Mouse (Mus musculus): ENCODE results near the gene Sh3kbp1. TPM values are rescaled to one million over a fixed set of nuclear protein-coding genes. Genes with fewer than 3 reads are reported as not detected.
A peak's percentile ranks its signal among the peaks of the same experiment; 100 is the strongest.
"Not testable (repeated sequence)": the region's sequence is repeated elsewhere in the genome, so short reads cannot be mapped to it uniquely, and the experiment has no call there.

Sh3kbp1 gene
- polyA plus RNA-seq (2015; fragmentation: Nextera tagmentation; extraction: Ambion mirVana), result 85.3 and 87.8 TPM in 2 replicates

DNA sequence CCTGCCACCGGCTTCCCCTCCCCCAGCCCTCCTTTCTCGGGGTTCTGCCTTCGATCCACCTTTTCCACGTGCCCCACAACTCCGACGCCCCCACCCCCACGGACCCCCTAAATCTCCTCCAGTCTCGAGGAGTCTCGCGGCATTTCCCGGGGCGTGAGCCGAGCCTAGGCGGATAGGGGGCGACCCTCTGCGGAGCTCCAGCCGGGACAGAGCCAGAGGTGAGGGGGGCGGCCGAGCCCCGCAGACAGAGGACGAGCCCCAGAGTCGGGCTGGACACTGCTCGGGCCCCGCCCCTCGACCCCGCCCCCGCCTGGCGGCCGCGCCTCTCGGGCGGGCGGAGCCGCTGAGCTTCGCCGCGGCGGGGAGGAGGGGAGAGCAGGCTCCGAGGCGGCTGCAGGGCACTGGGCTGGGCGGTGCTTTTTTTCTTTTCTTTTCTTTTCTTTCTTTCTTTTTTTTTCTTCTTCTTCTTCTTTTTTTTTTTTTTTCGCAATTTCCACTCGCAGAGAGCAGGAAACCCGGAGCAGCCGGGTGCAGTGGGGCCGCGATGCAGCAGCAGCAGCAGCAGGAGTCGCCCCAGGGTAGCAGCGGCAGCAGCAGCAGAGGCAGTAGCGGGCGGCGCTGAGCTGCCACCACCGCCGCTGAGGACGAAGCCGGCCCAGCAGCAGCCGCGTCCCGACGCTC lies at the start of gene Sh3kbp1:
Sh3kbp1 (plus strand) TSS at position 366 of the 681 bp plus-strand sequence.
- Histone ChIP-seq H3K4me2 (peak within 1 kb of the TSS; percentile 78), H3K27me3 (replicated peaks) (no peaks in the 10 kb centered on the region), H3K9ac (peak within 1 kb of the TSS; percentile 84), H3K9me3 (no peaks in the 10 kb centered on the region), H3K4me3 (peak within 1 kb of the TSS; percentile 68), H3K27ac (replicated peaks) (peak within 1 kb of the TSS; percentile 63), H3K4me1 (peaks cover 10% of the 10 kb centered on the region; the same call in 1 of the 2 replicates), H3K36me3 (no peaks in the 10 kb centered on the region)
- peak; percentile 67 for ATAC-seq (ENCODE audit: extremely low read depth, insufficient number of reproducible peaks, low FRiP score, low TSS enrichment)
- 8% methylated on average over 48 of the region's 60 CpGs for WGBS

DNA sequence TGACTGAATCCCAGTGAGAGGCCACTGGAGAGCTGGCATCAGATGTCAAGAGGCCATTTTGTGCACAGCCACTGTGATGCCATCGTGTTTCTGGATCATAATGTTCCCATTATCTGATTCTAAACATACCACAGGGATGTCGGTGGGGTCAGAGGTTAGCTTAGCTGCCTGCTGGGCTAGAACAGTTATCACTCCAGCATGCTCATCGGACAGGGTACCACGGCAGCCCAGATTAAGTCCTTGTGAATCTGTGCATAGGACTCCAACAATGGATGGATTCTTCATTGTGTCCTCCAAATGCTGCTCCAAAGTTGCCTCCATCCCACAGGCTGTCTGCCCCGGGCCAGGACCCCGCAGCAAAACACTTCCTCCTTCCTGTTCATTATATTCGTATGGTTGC lies 42.3 kb upstream of the Sh3kbp1 start:
- H3K4me3 ChIP-seq; H3K9me3 ChIP-seq; H3K4me1 ChIP-seq; H3K27ac ChIP-seq (replicated peaks); H3K4me2 ChIP-seq; H3K27me3 ChIP-seq (replicated peaks); ATAC-seq (ENCODE audit: extremely low read depth, insufficient number of reproducible peaks, low FRiP score, low TSS enrichment); H3K9ac ChIP-seq; H3K36me3 ChIP-seq: not testable (repeated sequence)
- WGBS, result 83% methylated on average over 7 of the region's 7 CpGs

DNA sequence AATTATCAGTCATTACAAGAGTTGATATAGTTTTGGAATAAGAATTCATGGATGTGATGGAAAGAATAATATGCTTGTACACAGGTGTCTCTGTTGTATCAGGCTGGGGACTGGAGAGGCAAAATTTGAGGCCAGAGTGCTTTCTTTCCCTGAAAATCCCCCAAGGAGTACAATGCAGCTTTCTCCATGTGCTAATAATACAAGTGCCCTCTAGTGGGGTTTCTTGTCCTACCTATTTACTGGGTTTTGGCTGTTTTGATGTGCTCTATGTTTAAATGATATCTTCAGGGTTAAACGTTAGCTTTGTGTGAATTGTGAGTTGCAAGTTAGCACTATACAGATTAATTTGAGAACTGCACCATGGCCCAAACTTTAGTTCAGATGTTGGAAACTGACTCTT lies 35.4 kb upstream of the Sh3kbp1 start:
- H3K4me2 ChIP-seq, result no peak overlapping the region
- H3K9me3 ChIP-seq, result no peaks in the 10 kb centered on the region
- H3K27me3 ChIP-seq (replicated peaks), result no peaks in the 10 kb centered on the region
- ATAC-seq (ENCODE audit: extremely low read depth, insufficient number of reproducible peaks, low FRiP score, low TSS enrichment), result no peak
- no peak overlapping the region for H3K4me3 ChIP-seq
- H3K4me1 ChIP-seq, result no peaks in the 10 kb centered on the region
- H3K36me3 ChIP-seq, result no peaks in the 10 kb centered on the region; the same call in 1 of the 2 replicates
- WGBS, result 69% methylated on average over 1 of the region's 1 CpGs
- H3K9ac ChIP-seq, result no peak overlapping the region
- no peak overlapping the region for H3K27ac ChIP-seq (replicated peaks)

DNA sequence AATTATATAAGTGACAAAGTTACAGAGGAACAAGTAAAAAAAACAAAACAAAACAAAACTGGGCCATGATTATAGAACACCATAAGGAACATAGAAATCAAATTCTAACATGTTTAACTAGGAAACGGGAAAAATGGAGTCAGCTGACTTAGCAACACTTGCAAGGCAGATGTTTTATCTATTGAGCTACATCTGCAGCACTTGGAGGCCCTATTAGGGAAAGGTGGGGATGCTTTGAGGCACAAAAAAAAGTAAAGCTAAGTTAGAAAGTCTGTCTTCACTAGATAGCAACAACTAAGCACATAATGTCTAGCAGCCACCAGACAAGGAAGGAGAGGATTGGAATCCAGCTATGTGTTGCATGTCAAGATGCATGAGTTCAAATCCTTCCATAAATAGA lies 29.6 kb upstream of the Sh3kbp1 start:
- H3K4me2 ChIP-seq, result no peak overlapping the region
- no peaks in the 10 kb centered on the region for H3K4me1 ChIP-seq
- ATAC-seq (ENCODE audit: extremely low read depth, insufficient number of reproducible peaks, low FRiP score, low TSS enrichment), result no peak
- H3K9ac ChIP-seq, result no peak overlapping the region
- no peaks in the 10 kb centered on the region for H3K36me3 ChIP-seq
- WGBS, result 50% methylated on average over 1 of the region's 1 CpGs
- no peaks in the 10 kb centered on the region for H3K9me3 ChIP-seq
- no peaks in the 10 kb centered on the region for H3K27me3 ChIP-seq (replicated peaks)
- H3K27ac ChIP-seq (replicated peaks), result no peak overlapping the region
- H3K4me3 ChIP-seq, result no peak overlapping the region

DNA sequence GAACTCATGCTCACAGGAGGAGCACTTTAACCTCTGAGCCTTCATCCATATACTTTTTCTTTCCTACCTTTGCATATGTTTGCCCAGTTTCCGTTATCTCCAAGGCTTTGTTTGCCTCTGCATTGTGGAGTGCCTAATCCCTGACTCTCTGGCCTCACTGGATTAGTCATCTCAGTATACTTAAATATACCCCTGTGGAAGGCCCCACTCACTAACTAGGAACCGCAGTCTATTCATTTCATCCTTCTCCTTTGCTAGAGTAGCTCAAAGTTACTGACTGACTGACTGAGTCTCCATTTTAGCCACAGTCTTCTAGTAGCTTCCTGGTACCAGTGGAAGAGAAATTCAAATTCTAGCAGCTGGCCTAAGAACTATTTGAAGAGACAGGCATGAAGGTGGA lies 22.2 kb upstream of the Sh3kbp1 start:
- Histone ChIP-seq H3K27ac (replicated peaks) (no peak overlapping the region), H3K9ac (no peak overlapping the region), H3K4me2 (no peak overlapping the region), H3K36me3 (no peaks in the 10 kb centered on the region), H3K9me3 (no peaks in the 10 kb centered on the region), H3K4me3 (no peak overlapping the region), H3K27me3 (replicated peaks) (no peaks in the 10 kb centered on the region), H3K4me1 (no peaks in the 10 kb centered on the region)
- no peak for ATAC-seq (ENCODE audit: extremely low read depth, insufficient number of reproducible peaks, low FRiP score, low TSS enrichment)
- 72% methylated on average over 2 of the region's 2 CpGs for WGBS

DNA sequence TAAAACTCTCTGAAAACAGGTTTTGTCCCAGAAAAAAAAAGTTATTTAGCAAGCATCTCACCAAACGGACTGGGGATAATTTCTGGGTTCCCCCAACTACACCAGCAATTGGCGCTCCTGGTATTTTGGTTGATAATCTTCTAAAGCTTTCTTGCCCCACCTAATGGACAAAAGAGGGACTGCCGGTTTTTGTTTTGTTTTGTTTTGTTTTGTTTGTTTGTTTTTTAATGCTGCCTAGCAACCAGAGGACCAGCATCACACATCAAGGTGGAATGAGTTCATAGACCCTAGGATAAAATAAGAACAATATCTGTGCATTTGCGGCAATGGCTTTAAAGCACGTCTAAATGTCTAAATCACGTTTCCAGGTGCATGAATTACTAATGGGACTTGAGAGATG lies 20.1 kb upstream of the Sh3kbp1 start:
- H3K9me3 ChIP-seq, result no peaks in the 10 kb centered on the region
- H3K4me1 ChIP-seq, result no peaks in the 10 kb centered on the region
- ATAC-seq (ENCODE audit: extremely low read depth, insufficient number of reproducible peaks, low FRiP score, low TSS enrichment), result no peak
- no peak overlapping the region for H3K27ac ChIP-seq (replicated peaks)
- H3K36me3 ChIP-seq, result no peaks in the 10 kb centered on the region
- H3K27me3 ChIP-seq (replicated peaks), result no peaks in the 10 kb centered on the region
- no peak overlapping the region for H3K4me3 ChIP-seq
- H3K9ac ChIP-seq, result no peak overlapping the region
- WGBS, result 40% methylated on average over 6 of the region's 6 CpGs
- no peak overlapping the region for H3K4me2 ChIP-seq

DNA sequence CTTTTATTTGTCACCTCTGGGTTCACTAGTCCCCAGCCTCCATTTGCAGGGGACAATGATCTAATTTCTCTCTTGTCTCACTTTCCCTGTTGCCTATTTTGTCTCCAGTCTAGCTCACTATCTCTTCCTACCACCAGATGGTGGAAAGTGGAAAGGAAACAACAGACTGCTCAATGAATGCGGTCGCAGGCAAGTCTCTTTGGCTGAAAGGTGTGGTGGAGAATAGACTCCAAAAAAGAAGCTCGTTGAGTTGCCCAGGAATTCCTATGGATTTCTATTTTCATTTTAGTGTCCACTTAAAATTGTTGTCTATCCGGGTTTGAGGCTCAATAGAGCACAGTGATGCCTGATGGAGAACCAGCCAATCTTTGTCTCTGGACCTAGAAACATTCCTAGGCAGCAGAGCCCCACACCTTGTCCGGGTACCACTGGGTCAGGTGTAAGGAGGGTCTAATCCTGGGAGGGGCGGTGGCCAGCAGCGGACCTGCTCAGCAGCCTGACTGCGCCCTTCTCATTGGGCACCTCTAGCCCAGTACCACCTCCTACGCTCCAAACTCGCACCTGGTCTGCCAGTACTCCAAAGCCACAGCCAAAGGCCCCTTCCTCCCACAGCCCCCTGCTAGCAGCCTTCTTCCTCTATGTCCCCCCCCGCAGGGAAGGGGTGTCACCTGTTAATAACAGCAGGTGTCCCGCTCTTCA lies 715 bp upstream of the Sh3kbp1 start:
- H3K9ac ChIP-seq, result peak overlapping the region; percentile 84
- H3K27me3 ChIP-seq (replicated peaks), result no peaks in the 10 kb centered on the region
- no peaks in the 10 kb centered on the region for H3K36me3 ChIP-seq
- WGBS, result 10% methylated on average over 11 of the region's 12 CpGs
- no peaks in the 10 kb centered on the region for H3K9me3 ChIP-seq
- ATAC-seq (ENCODE audit: extremely low read depth, insufficient number of reproducible peaks, low FRiP score, low TSS enrichment), result peak; percentile 17; the same call in 1 of the 2 replicates
- no peak overlapping the region for H3K27ac ChIP-seq (replicated peaks)
- peak overlapping the region; percentile 68 for H3K4me3 ChIP-seq
- peaks cover 10% of the 10 kb centered on the region; the same call in 1 of the 2 replicates for H3K4me1 ChIP-seq
- H3K4me2 ChIP-seq, result peak overlapping the region; percentile 78

DNA sequence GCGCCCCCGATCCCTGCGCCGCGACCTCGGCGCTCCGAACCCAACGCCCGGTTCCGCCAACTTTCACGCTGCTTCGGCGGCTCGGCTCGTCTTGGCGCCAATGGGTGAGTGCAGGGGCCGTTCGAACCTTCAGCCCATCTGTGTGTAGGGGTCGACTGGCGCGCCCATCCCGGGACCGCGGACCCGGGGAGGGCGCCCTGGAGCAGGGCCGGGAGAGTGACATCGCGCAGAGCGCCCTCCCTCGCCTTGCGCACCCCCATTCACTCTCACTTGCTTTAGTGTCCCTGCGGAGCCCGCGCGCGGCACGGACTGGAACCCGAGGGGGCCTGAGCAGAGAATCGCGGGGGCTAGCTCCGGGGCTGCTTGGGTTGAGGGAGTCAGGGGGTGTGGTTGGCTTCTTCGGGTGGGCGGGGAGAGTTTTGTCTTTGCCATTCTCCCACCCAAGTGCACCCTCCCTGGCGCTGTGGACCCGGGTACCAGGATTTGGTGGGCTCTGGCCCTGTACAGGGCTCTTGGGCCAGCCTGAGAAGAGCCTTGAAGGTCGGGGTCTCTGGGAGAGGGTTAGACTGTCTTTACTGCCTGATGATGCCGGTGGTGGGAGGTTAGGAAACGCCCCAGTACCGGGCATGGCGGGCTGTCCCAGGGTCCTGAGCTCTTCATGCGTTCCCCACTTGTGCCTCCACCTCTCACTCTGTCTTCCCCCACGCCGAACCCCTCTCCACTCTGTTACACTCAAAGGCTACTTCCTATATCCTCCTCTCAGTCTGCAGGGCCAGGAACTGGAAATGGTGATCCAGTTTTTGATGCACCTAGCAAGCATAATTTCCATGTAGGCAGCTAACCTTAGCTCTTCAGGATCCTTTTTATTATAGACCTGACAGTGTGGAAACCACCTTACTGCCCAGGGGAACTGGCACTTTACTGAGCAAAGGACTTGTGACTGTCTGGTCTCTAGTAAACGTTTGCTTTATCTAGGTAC lies 805 bp downstream of the Sh3kbp1 start:
- WGBS, result 13% methylated on average over 55 of the region's 56 CpGs
- no peaks in the 10 kb centered on the region for H3K9me3 ChIP-seq
- H3K4me3 ChIP-seq, result peak overlapping the region; percentile 68
- 0 out of 2 replicates have a peak, but pooled peaks have one; percentile 29 for ATAC-seq (ENCODE audit: extremely low read depth, insufficient number of reproducible peaks, low FRiP score, low TSS enrichment)
- H3K9ac ChIP-seq, result peak overlapping the region; percentile 84
- no peaks in the 10 kb centered on the region for H3K27me3 ChIP-seq (replicated peaks)
- H3K4me1 ChIP-seq, result peaks cover 10% of the 10 kb centered on the region; the same call in 1 of the 2 replicates
- peak overlapping the region; percentile 78 for H3K4me2 ChIP-seq
- H3K36me3 ChIP-seq, result no peaks in the 10 kb centered on the region
- peak overlapping the region; percentile 63 for H3K27ac ChIP-seq (replicated peaks)

DNA sequence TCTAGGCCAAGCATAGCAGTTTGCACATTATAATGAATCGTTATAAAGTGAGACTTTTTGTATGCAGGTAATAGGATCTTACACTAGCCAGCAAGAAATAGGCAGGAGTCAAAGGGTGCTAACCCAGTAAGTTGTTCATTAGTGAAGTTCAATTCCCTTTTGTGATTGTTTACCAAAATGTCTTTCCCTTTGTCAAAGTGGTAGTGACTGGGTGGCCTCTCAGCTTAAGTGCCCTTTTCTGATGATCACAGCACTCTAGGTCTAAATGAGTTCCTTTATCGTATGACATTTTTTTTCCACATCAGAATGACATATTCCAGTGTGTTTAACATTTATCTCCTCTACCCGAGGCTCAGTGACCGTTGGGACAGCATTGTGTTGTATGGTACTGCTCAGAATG lies 1.6 kb downstream of the Sh3kbp1 start:
- Histone ChIP-seq H3K9me3 (no peaks in the 10 kb centered on the region), H3K27ac (replicated peaks) (no peak overlapping the region), H3K4me3 (peak overlapping the region; percentile 68), H3K27me3 (replicated peaks) (no peaks in the 10 kb centered on the region), H3K9ac (peak overlapping the region; percentile 40; the same call in 1 of the 2 replicates), H3K36me3 (no peaks in the 10 kb centered on the region), H3K4me2 (peak overlapping the region; percentile 78), H3K4me1 (peaks cover 10% of the 10 kb centered on the region; the same call in 1 of the 2 replicates)
- ATAC-seq (ENCODE audit: extremely low read depth, insufficient number of reproducible peaks, low FRiP score, low TSS enrichment), result no peak
- WGBS, result 37% methylated on average over 4 of the region's 4 CpGs

DNA sequence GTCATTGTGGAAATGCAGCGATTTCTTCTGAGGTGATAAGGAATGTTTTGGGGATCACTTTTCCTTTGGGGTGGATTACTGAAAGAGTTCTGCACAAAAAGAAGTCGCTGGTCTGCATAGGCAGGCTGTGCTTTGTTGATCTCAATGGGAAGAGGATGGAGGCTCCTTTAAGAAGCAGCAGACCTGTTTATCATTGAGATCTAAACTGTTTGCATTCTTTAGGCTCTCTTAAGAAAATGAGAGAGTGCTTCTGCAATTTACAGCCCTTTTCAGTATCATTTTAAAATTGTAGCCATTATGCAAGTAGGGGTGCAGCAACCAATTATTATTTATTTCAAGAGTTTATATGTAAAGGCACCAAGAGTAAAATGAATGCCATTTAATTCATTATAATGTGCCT lies 2.1 kb downstream of the Sh3kbp1 start:
- Histone ChIP-seq H3K4me2 (peak overlapping the region; percentile 78), H3K9me3 (no peaks in the 10 kb centered on the region), H3K4me3 (no peak overlapping the region), H3K4me1 (peaks cover 10% of the 10 kb centered on the region; the same call in 1 of the 2 replicates), H3K27me3 (replicated peaks) (no peaks in the 10 kb centered on the region), H3K36me3 (no peaks in the 10 kb centered on the region), H3K9ac (no peak overlapping the region), H3K27ac (replicated peaks) (no peak overlapping the region)
- 49% methylated on average over 2 of the region's 2 CpGs for WGBS
- no peak for ATAC-seq (ENCODE audit: extremely low read depth, insufficient number of reproducible peaks, low FRiP score, low TSS enrichment)

Measured in heart, embryonic 13.5 days (tissue).